Mouse (Mus musculus): ENCODE measurements at regions not wholly inside any gene's neighbourhood (a gene's known extent, or its start where the extent isn't known, plus 50 kb on each side); places are given as distances from the start of the nearest gene placed in this dataset.

GRCm38 (mm10) chr4:67899109-67899508, 1055.1 kb downstream of the Brinp1 start:
- no peak overlapping the region for H3K27ac ChIP-seq
- H3K9me3 ChIP-seq (replicated peaks), result no peaks in the 10 kb centered on the region
- no peaks in the 10 kb centered on the region for H3K36me3 ChIP-seq
- no peak overlapping the region for H3K4me3 ChIP-seq
- no peaks in the 10 kb centered on the region for H3K27me3 ChIP-seq (ENCODE audit: low read depth, poor library complexity, severe bottlenecking)
- WGBS, result 91% methylated on average over 1 of the region's 1 CpGs
- H3K4me1 ChIP-seq, result no peaks in the 10 kb centered on the region
- no peak for DNase-seq (ENCODE audit: low spot score)

DNA sequence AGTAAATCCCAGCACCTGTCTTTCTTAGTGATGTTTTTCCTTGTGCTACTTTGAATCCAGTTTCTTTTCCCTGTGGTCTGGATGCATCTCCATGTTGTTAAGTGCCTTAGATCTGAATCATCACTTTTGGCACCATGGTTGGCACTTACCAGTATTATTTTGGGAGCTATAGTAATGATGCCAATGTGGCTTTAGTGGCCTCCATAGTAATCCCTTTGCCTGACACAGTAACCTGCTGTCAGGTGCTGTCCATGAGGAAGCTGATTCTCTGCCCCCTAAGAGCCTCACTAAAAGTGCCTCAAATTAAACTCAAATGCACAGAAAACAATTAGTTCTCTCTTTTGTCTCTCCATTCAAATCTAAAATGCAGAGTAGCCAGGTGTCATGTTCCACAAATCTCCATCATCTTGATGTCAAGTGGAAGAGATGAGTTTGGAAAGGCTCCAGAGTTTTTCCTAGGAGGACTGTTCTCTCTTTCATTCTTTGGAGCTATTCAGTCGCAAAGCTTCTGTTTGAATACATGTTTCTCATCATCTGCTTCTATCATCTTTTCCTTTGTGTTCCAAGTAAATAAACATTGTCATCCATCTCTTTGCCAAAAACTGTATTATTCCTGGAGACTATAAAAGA, 1062.1 kb downstream of the Brinp1 start:
- Histone ChIP-seq H3K27ac (no peak overlapping the region), H3K27me3 (ENCODE audit: low read depth, poor library complexity, severe bottlenecking) (no peaks in the 10 kb centered on the region), H3K4me3 (no peak overlapping the region), H3K36me3 (no peaks in the 10 kb centered on the region), H3K9me3 (replicated peaks) (no peaks in the 10 kb centered on the region), H3K4me1 (no peaks in the 10 kb centered on the region)
- 86% methylated on average over 1 of the region's 1 CpGs for WGBS
- no peak for DNase-seq (ENCODE audit: low spot score)

- no peaks in the 10 kb centered on the region for H3K36me3 ChIP-seq
These were observed 1060.6 kb downstream of the Tlr4 start for GRCm38 (mm10) chr4:67887954-67888353.

DNA sequence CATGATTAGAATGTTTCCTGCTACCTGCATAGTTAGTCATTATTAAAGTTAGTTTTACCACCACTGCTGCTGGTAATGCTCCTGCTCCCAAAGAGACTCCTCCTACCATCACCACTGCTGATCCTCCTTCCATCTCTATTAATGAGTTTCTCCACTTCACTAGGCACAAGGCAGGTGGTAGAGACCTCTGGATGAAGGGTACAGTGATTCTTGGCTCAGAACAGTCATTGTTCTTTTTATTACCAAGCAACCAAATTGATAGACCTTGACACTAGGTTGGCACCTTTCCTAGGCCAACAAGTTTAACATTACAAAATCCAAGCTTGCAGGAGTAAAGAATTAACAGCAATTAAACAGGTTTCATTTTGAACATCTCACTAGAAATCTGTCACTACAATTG, 1057.8 kb downstream of the Tlr4 start:
- Histone ChIP-seq H3K4me1 (no peaks in the 10 kb centered on the region), H3K27ac (no peak overlapping the region), H3K9me3 (replicated peaks) (no peaks in the 10 kb centered on the region), H3K36me3 (no peaks in the 10 kb centered on the region), H3K27me3 (ENCODE audit: low read depth, poor library complexity, severe bottlenecking) (no peaks in the 10 kb centered on the region), H3K4me3 (no peak overlapping the region)
- no peak for DNase-seq (ENCODE audit: low spot score)

More at GRCm38 (mm10) chr4:67887954-67888353, 1060.6 kb downstream of the Tlr4 start:
- Histone ChIP-seq H3K4me3 (no peak overlapping the region), H3K27ac (no peak overlapping the region), H3K9me3 (replicated peaks) (no peaks in the 10 kb centered on the region), H3K27me3 (ENCODE audit: low read depth, poor library complexity, severe bottlenecking) (no peaks in the 10 kb centered on the region), H3K4me1 (no peaks in the 10 kb centered on the region)
- no peak for DNase-seq (ENCODE audit: low spot score)

DNA sequence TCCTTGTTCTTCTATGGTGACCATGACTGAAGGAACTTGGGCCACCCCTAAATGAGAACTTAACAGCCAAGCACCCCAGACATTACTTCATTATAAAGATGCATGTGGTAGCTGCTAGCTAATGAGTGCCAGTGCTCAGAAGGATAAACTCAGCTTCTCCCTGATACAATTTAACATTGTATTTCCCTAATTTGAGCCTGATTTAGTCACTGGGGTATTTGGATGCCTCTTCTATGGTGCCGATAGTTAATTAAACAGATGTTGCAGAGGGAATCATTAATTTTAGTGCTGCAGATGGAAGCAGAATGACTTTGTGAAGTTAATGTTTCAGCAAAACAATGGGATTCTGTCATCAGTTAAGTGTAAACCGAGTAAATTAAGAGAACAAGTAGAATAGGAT, 1034.8 kb downstream of the Tlr4 start:
- no peaks in the 10 kb centered on the region for H3K9me3 ChIP-seq (replicated peaks)
- no peak overlapping the region for H3K4me3 ChIP-seq
- DNase-seq (ENCODE audit: low spot score), result no peak
- no peak overlapping the region for H3K27ac ChIP-seq
- H3K27me3 ChIP-seq (ENCODE audit: low read depth, poor library complexity, severe bottlenecking), result no peaks in the 10 kb centered on the region
- H3K36me3 ChIP-seq, result no peaks in the 10 kb centered on the region
- no peaks in the 10 kb centered on the region for H3K4me1 ChIP-seq
- 87% methylated on average over 2 of the region's 2 CpGs for WGBS

- Histone ChIP-seq H3K4me3 (no peak overlapping the region), H3K27ac (no peak overlapping the region), H3K4me1 (no peaks in the 10 kb centered on the region), H3K9me3 (replicated peaks) (no peaks in the 10 kb centered on the region), H3K27me3 (ENCODE audit: low read depth, poor library complexity, severe bottlenecking) (no peaks in the 10 kb centered on the region), H3K36me3 (no peaks in the 10 kb centered on the region)
- WGBS, result 81% methylated on average over 1 of the region's 1 CpGs
- DNase-seq (ENCODE audit: low spot score), result no peak
These were observed 1034.4 kb downstream of the Tlr4 start for GRCm38 (mm10) chr4:67861801-67862200.

GRCm38 (mm10) chr4:67853001-67853400, 1025.6 kb downstream of the Tlr4 start:
- H3K9me3 ChIP-seq (replicated peaks), result no peaks in the 10 kb centered on the region

DNA sequence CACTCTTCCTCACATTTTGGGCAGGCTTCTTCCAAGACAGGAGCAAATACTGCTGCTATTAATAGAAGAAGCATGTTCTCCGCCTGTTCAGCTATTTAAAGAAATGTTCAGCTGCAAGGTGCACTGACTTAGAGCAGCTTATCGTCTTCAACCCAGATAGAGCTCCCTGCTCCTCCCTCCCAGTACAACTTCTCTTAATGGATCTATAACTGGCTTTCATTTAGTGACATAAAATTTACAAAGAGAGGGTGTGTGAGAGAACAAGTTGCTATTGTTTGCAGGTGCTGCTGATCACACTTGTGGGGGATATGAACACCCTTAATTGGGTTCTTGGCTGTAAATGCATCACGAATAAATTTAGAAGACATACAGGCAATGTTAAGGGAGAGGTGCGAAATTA, 1006.0 kb downstream of the Tlr4 start:
- Histone ChIP-seq H3K4me3 (no peak overlapping the region), H3K4me1 (no peaks in the 10 kb centered on the region), H3K27me3 (ENCODE audit: low read depth, poor library complexity, severe bottlenecking) (no peaks in the 10 kb centered on the region), H3K27ac (no peak overlapping the region), H3K9me3 (replicated peaks) (no peaks in the 10 kb centered on the region), H3K36me3 (no peaks in the 10 kb centered on the region)
- DNase-seq (ENCODE audit: low spot score), result no peak
- 88% methylated on average over 4 of the region's 4 CpGs for whole genome bisulfite sequencing

More at GRCm38 (mm10) chr4:67853001-67853400, 1025.6 kb downstream of the Tlr4 start:
- no peak overlapping the region for H3K27ac ChIP-seq
- no peak overlapping the region for H3K4me3 ChIP-seq
- no peaks in the 10 kb centered on the region for H3K36me3 ChIP-seq
- WGBS, result 90% methylated on average over 4 of the region's 4 CpGs
- H3K27me3 ChIP-seq (ENCODE audit: low read depth, poor library complexity, severe bottlenecking), result no peaks in the 10 kb centered on the region
- H3K4me1 ChIP-seq, result no peaks in the 10 kb centered on the region
- no peak for DNase-seq (ENCODE audit: low spot score)

DNA sequence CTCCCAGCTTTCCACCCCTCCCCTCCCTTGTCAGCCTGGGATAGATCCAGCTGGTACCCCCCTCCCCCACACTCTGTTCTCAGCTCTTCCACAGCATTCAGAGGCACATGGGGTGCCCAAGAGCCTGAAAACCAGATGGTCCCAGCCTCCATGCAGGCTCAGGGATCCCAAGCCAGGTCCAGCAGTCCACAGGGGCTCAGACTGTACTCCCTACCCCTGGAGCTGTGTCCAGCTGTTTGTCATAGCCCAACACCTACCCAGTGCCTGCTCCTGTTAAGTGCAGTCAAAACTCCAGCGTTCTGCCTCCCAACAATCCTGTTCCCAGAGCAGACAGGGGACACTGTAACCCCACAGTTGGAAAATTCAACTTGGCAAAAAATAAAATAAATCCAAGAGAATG, 998.1 kb downstream of the Tlr4 start:
- DNase-seq (ENCODE audit: low spot score), result no peak

GRCm38 (mm10) chr4:67796050-67796449, 968.7 kb downstream of the Tlr4 start:
- no peaks in the 10 kb centered on the region for H3K36me3 ChIP-seq
- no peaks in the 10 kb centered on the region for H3K27me3 ChIP-seq (ENCODE audit: low read depth, poor library complexity, severe bottlenecking)
- H3K27ac ChIP-seq, result no peak overlapping the region
- WGBS, result 68% methylated on average over 1 of the region's 1 CpGs
- H3K4me1 ChIP-seq, result no peaks in the 10 kb centered on the region
- no peak for DNase-seq (ENCODE audit: low spot score)
- no peaks in the 10 kb centered on the region for H3K9me3 ChIP-seq (replicated peaks)
- no peak overlapping the region for H3K4me3 ChIP-seq

More for the DNA sequence above, 998.1 kb downstream of the Tlr4 start:
- H3K36me3 ChIP-seq, result no peaks in the 10 kb centered on the region
- no peak overlapping the region for H3K27ac ChIP-seq
- no peaks in the 10 kb centered on the region for H3K27me3 ChIP-seq (ENCODE audit: low read depth, poor library complexity, severe bottlenecking)
- no peaks in the 10 kb centered on the region for H3K9me3 ChIP-seq (replicated peaks)
- 55% methylated on average over 1 of the region's 1 CpGs for WGBS
- no peaks in the 10 kb centered on the region for H3K4me1 ChIP-seq
- no peak overlapping the region for H3K4me3 ChIP-seq

Measured in limb, embryonic 10.5 days (tissue).